Mouse (Mus musculus) midbrain, postnatal 0 days (tissue): Measurements from ENCODE around the gene Arrdc2. TPM values are rescaled to one million over a fixed set of nuclear protein-coding genes. Genes with fewer than 3 reads are reported as not detected.

Source experiments
- ATAC-seq: fragments of 200-750 bp; cut with Nextera tagmentation; 2 replicates; pipeline ENCODE4 v1.8.0; 2017; ENCODE audit warnings: moderate number of reproducible peaks, mild to moderate bottlenecking, moderate TSS enrichment, moderate library complexity; ENCODE audit not compliant: low FRiP score
- DNase-seq: peaks from one replicate; pipeline ENCODE4 v3.0.0-alpha.2; 2015; ENCODE audit warnings: low spot score
- H3K27ac ChIP-seq: fragments of 300-500 bp; sonication (generic); 2 replicates; pipeline ENCODE4 v1.5.1; 2014; ENCODE audit warnings: low read depth, mild to moderate bottlenecking, low read length, mixed read lengths
- H3K27me3 ChIP-seq: fragments of 300-500 bp; sonication (generic); 2 replicates; pipeline ENCODE4 v1.6.1; 2014; ENCODE audit warnings: low read length, control low read depth, mixed read lengths; ENCODE audit not compliant: insufficient read depth
- H3K36me3 ChIP-seq: fragments of 300-500 bp; sonication (generic); 2 replicates; pipeline ENCODE4 v1.6.1; 2014; ENCODE audit warnings: low read length, control low read depth, mixed read lengths; ENCODE audit not compliant: insufficient read depth
- H3K4me1 ChIP-seq: fragments of 300-500 bp; sonication (generic); 2 replicates; pipeline ENCODE4 v1.6.1; 2014; ENCODE audit warnings: mild to moderate bottlenecking, control low read depth, antibody characterized with exemption, low read length, mixed read lengths; ENCODE audit not compliant: insufficient read depth
- H3K4me2 ChIP-seq: fragments of 300-500 bp; sonication (generic); 2 replicates; pipeline ENCODE4 v1.6.1; 2014; ENCODE audit warnings: low read depth, mild to moderate bottlenecking, low read length, mixed read lengths; ENCODE audit not compliant: poor library complexity, severe bottlenecking
- H3K4me3 ChIP-seq: fragments of 300-500 bp; sonication (generic); 2 replicates; pipeline ENCODE4 v1.5.1; 2014; ENCODE audit warnings: low read depth, mild to moderate bottlenecking, low read length, moderate library complexity
- H3K9ac ChIP-seq: fragments of 300-500 bp; sonication (generic); replicated peaks from 2 replicates; pipeline ENCODE4 v1.6.1; 2014; ENCODE audit warnings: mild to moderate bottlenecking, low read length, moderate library complexity, mixed read lengths; ENCODE audit not compliant: poor library complexity, severe bottlenecking
- H3K9me3 ChIP-seq: fragments of 300-500 bp; sonication (generic); 2 replicates; pipeline ENCODE4 v1.6.1; 2016; ENCODE audit warnings: low read length, control low read depth
- CTCF ChIP-seq: IDR thresholded peaks from 2 replicates; pipeline ENCODE4 v1.5.1; 2016; ENCODE audit warnings: antibody characterized with exemption, mild to moderate bottlenecking
- WGBS: fragments of 180-500 bp; shearing (Covaris S2); extraction: QIAGEN DNeasy Blood & Tissue Kit; methylation state at CpG from one replicate; pipeline ENCODE4 v1.1.7; 2014; 5-methylcytosine and 5-hydroxymethylcytosine counted together
- polyA plus RNA-seq: library from polyadenylated mRNA; unstranded; fragments of >200 nt; fragmentation: Nextera tagmentation; extraction: Ambion mirVana; gene quantifications from 2 replicates; pipeline ENCODE4 v1.2.1, GENCODE M21; 2015
- total RNA-seq: library from RNA; depleted of rRNA; stranded (reverse); fragments of >200 nt; gene quantifications from 2 replicates; pipeline ENCODE4 v1.2.3, GENCODE M21; 2014

Gene Arrdc2
- total and polyA plus RNA-seq, 2 experiments from 2014 or later, result 6.0 to 13.6 TPM

GRCm38 (mm10) chr8:70872643-70873363 is 33.3 kb upstream of the Arrdc2 start:
- H3K9ac ChIP-seq, result peak overlapping the region; percentile 84
- peak overlapping the region; percentile 91 for H3K4me3 ChIP-seq
- H3K4me2 ChIP-seq, result peak overlapping the region; percentile 94
- peaks cover 3% of the 10 kb centered on the region; the same call in 1 of the 2 replicates for H3K4me1 ChIP-seq
- ATAC-seq (no peak), DNase-seq (no peak)
- no peaks in the 10 kb centered on the region for H3K9me3 ChIP-seq
- H3K36me3 ChIP-seq, result peaks cover 9% of the 10 kb centered on the region; the same call in 1 of the 2 replicates
- WGBS, result 6% methylated on average over 31 of the region's 31 CpGs
- no peaks in the 10 kb centered on the region for H3K27me3 ChIP-seq
- no peak for TF ChIP-seq CTCF
- peak overlapping the region; percentile 85 for H3K27ac ChIP-seq

- WGBS, result 89% methylated on average over 5 of the region's 5 CpGs
These were observed 31.8 kb upstream of the Arrdc2 start for GRCm38 (mm10) chr8:70871195-70871807.

GRCm38 (mm10) chr8:70869601-70870041 is 30.1 kb upstream of the Arrdc2 start:
- no peak overlapping the region for H3K9ac ChIP-seq
- no peaks in the 10 kb centered on the region for H3K9me3 ChIP-seq
- peak overlapping the region; percentile 60 for H3K27ac ChIP-seq
- 51% methylated on average over 16 of the region's 16 CpGs for WGBS
- no peaks in the 10 kb centered on the region for H3K27me3 ChIP-seq
- DNase-seq (peak; percentile 79), ATAC-seq (peak; percentile 14; the same call in 1 of the 2 replicates)
- peak; percentile 91 for TF ChIP-seq CTCF
- H3K36me3 ChIP-seq, result peaks cover 9% of the 10 kb centered on the region; the same call in 1 of the 2 replicates
- H3K4me3 ChIP-seq, result no peak overlapping the region
- no peak overlapping the region for H3K4me2 ChIP-seq
- H3K4me1 ChIP-seq, result peaks cover 7% of the 10 kb centered on the region

More at GRCm38 (mm10) chr8:70871195-70871807, 31.8 kb upstream of the Arrdc2 start:
- H3K36me3 ChIP-seq, result peaks cover 9% of the 10 kb centered on the region; the same call in 1 of the 2 replicates
- no peak overlapping the region for H3K4me2 ChIP-seq
- H3K4me3 ChIP-seq, result no peak overlapping the region
- H3K9me3 ChIP-seq, result no peaks in the 10 kb centered on the region
- DNase-seq, result no peak
- no peaks in the 10 kb centered on the region for H3K27me3 ChIP-seq
- TF ChIP-seq CTCF, result no peak
- no peak overlapping the region for H3K27ac ChIP-seq
- peaks cover 3% of the 10 kb centered on the region; the same call in 1 of the 2 replicates for H3K4me1 ChIP-seq
- ATAC-seq, result no peak
- no peak overlapping the region for H3K9ac ChIP-seq

- DNase-seq (no peak), ATAC-seq (no peak)
- Histone ChIP-seq H3K27ac (peak overlapping the region; percentile 60), H3K36me3 (peaks cover 9% of the 10 kb centered on the region; the same call in 1 of the 2 replicates), H3K4me2 (no peak overlapping the region), H3K4me3 (no peak overlapping the region), H3K27me3 (no peaks in the 10 kb centered on the region), H3K4me1 (peaks cover 10% of the 10 kb centered on the region), H3K9me3 (no peaks in the 10 kb centered on the region), H3K9ac (no peak overlapping the region)
- TF ChIP-seq CTCF, result no peak
- 43% methylated on average over 5 of the region's 5 CpGs for WGBS
These were observed 29.7 kb upstream of the Arrdc2 start for GRCm38 (mm10) chr8:70869199-70869571.

GRCm38 (mm10) chr8:70868559-70869198 is 29.2 kb upstream of the Arrdc2 start:
- H3K4me1 ChIP-seq, result peaks cover 10% of the 10 kb centered on the region
- 17% methylated on average over 40 of the region's 40 CpGs for WGBS
- peak; percentile 0 for TF ChIP-seq CTCF

More at GRCm38 (mm10) chr8:70868559-70869198, 29.2 kb upstream of the Arrdc2 start:
- H3K9me3 ChIP-seq, result no peaks in the 10 kb centered on the region
- peaks cover 9% of the 10 kb centered on the region; the same call in 1 of the 2 replicates for H3K36me3 ChIP-seq
- DNase-seq (no peak), ATAC-seq (no peak)
- H3K4me3 ChIP-seq, result no peak overlapping the region
- H3K27me3 ChIP-seq, result no peaks in the 10 kb centered on the region
- peak overlapping the region; percentile 60 for H3K27ac ChIP-seq
- H3K9ac ChIP-seq, result peak overlapping the region; percentile 24; the same call in 1 of the 2 replicates
- peak overlapping the region; percentile 15; the same call in 1 of the 2 replicates for H3K4me2 ChIP-seq
